Mouse (Mus musculus) heart, embryonic 13.5 days (tissue): Measurements from ENCODE around the gene Llgl1. TPM values are rescaled to one million over a fixed set of nuclear protein-coding genes. Genes with fewer than 3 reads are reported as not detected.

ENCODE experiments used
- ATAC-seq: fragments of 200-750 bp; cut with Nextera tagmentation; 2 replicates; pipeline ENCODE4 v1.8.0; 2017; ENCODE audit warnings: moderate TSS enrichment; ENCODE audit not compliant: insufficient number of reproducible peaks, low FRiP score, low TSS enrichment; ENCODE audit errors: extremely low read depth
- H3K27ac ChIP-seq: fragments of 300-500 bp; sonication (generic); replicated peaks from 2 replicates; pipeline ENCODE4 v1.5.1; 2015; ENCODE audit warnings: moderate library complexity, mild to moderate bottlenecking, inconsistent platforms
- H3K27me3 ChIP-seq: fragments of 300-500 bp; sonication (generic); replicated peaks from 2 replicates; pipeline ENCODE4 v1.6.1; 2015; ENCODE audit warnings: mild to moderate bottlenecking, inconsistent platforms
- H3K36me3 ChIP-seq: fragments of 300-500 bp; sonication (generic); 2 replicates; pipeline ENCODE4 v1.6.1; 2015; ENCODE audit warnings: mild to moderate bottlenecking, inconsistent platforms
- H3K4me1 ChIP-seq: fragments of 300-500 bp; sonication (generic); 2 replicates; pipeline ENCODE4 v1.6.1; 2015; ENCODE audit warnings: inconsistent platforms
- H3K4me2 ChIP-seq: fragments of 300-500 bp; sonication (generic); 2 replicates; pipeline ENCODE4 v1.6.1; 2015; ENCODE audit warnings: inconsistent platforms, mild to moderate bottlenecking, moderate library complexity
- H3K4me3 ChIP-seq: fragments of 300-500 bp; sonication (generic); 2 replicates; pipeline ENCODE4 v1.5.1; 2015; ENCODE audit warnings: moderate library complexity, mild to moderate bottlenecking, inconsistent platforms
- H3K9ac ChIP-seq: fragments of 300-500 bp; sonication (generic); 2 replicates; pipeline ENCODE4 v1.6.1; 2015; ENCODE audit warnings: inconsistent platforms, mild to moderate bottlenecking, moderate library complexity
- H3K9me3 ChIP-seq: fragments of 300-500 bp; sonication (generic); 2 replicates; pipeline ENCODE4 v1.6.1; 2016; ENCODE audit warnings: inconsistent platforms
- WGBS: fragments of 180-500 bp; shearing (Covaris S2); methylation state at CpG from one replicate; pipeline ENCODE4 v1.1.7; 2015; ENCODE audit warnings: mixed read lengths; 5-methylcytosine and 5-hydroxymethylcytosine counted together
- microRNA-seq: library from miRNA; unstranded; fragments of <30 nt; microRNA quantifications from one replicate; pipeline ENCODE4, GENCODE M21; 2016
- polyA plus RNA-seq: library from polyadenylated mRNA; unstranded; fragments of >200 nt; fragmentation: Nextera tagmentation; extraction: Ambion mirVana; gene quantifications from 2 replicates; pipeline ENCODE4 v1.2.1, GENCODE M21; 2015

The Llgl1 gene
- polyA plus RNA-seq, 1 experiment from 2014 or later = 34.0 TPM

- no peak overlapping the region for H3K4me2 ChIP-seq
- H3K4me1 ChIP-seq = no peaks in the 10 kb centered on the region
- WGBS = 73% methylated on average over 3 of the region's 3 CpGs
- no peaks in the 10 kb centered on the region for H3K27me3 ChIP-seq
- no peak for ATAC-seq
- no peak overlapping the region for H3K4me3 ChIP-seq
- H3K9me3 ChIP-seq = no peaks in the 10 kb centered on the region
- no peak overlapping the region for H3K9ac ChIP-seq
- peaks cover 72% of the 10 kb centered on the region for H3K36me3 ChIP-seq
- H3K27ac ChIP-seq = no peak overlapping the region
Observed at GRCm38 (mm10) chr11:60761681-60762080, 62.2 kb downstream of the Llgl1 start.

Small RNAs within 50 kb of the gene (microRNA-seq; reads per million reads assigned to microRNA genes)
- gene Mir5100 = 2.9 reads per million, percentile 9 among the genes with 10 or more reads in this experiment

Other genes starting within 250 kb of the Llgl1 start
- gene Drg2, start 245.1 kb upstream of the Llgl1 start, polyA plus RNA-seq = 70.9 and 72.3 TPM in 2 replicates
- gene Myo15, start 230.4 kb upstream of the Llgl1 start, polyA plus RNA-seq = 0.03 and 0.05 TPM in 2 replicates
- gene Alkbh5, start 163.3 kb upstream of the Llgl1 start, polyA plus RNA-seq = 32.1 and 35.8 TPM in 2 replicates
- gene Flii, start 27.5 kb downstream of the Llgl1 start, polyA plus RNA-seq = 75.4 and 79.1 TPM in 2 replicates
- gene Mief2, start 28.7 kb downstream of the Llgl1 start, polyA plus RNA-seq = 17.4 and 17.7 TPM in 2 replicates
- 9.7 and 11.0 TPM in 2 replicates for gene Top3a, start 77.6 kb downstream of the Llgl1 start, polyA plus RNA-seq
- gene Smcr8, start 77.8 kb downstream of the Llgl1 start, polyA plus RNA-seq = 3.7 and 3.9 TPM in 2 replicates
- gene Shmt1, start 112.0 kb downstream of the Llgl1 start, polyA plus RNA-seq = 40.4 and 42.8 TPM in 2 replicates
- 30.9 and 35.9 TPM in 2 replicates for gene Dhrs7b, start 130.9 kb downstream of the Llgl1 start, polyA plus RNA-seq
- 60.6 and 68.6 TPM in 2 replicates for gene Tmem11, start 179.5 kb downstream of the Llgl1 start, polyA plus RNA-seq
- gene Natd1, start 215.0 kb downstream of the Llgl1 start, polyA plus RNA-seq = 19.8 and 23.4 TPM in 2 replicates
- gene Map2k3, start 232.3 kb downstream of the Llgl1 start, polyA plus RNA-seq = 73.6 and 78.1 TPM in 2 replicates